Mouse (Mus musculus): ENCODE results near the gene Nsa2. TPM values are rescaled to one million over a fixed set of nuclear protein-coding genes. Genes with fewer than 3 reads are reported as not detected.
"Not testable (repeated sequence)": the region's sequence is repeated elsewhere in the genome, so short reads cannot be mapped to it uniquely, and the experiment has no call there.

Gene Nsa2
- total and polyA plus RNA-seq, 3 experiments = 14.9 to 45.0 (median 42.0) TPM

- intact Hi-C loops (cut with DNase I); H3K4me3 ChIP-seq; DNase-seq; H3K79me2 ChIP-seq (replicated peaks; ENCODE audit: control insufficient read depth, insufficient read depth, low read length); H3K27me3 ChIP-seq (ENCODE audit: control insufficient read depth, insufficient read depth, low read length); H3K9ac ChIP-seq (ENCODE audit: low read depth, low read length); H3K4me1 ChIP-seq (ENCODE audit: control insufficient read depth, insufficient read depth, low read length); H3K27ac ChIP-seq; H3K36me3 ChIP-seq (ENCODE audit: control insufficient read depth, insufficient read depth, low read length): not testable (repeated sequence)
- 65% methylated on average over 4 of the region's 4 CpGs for WGBS
Observed at GRCm38 (mm10) chr13:97129654-97130053, 8.1 kb downstream of the Nsa2 start.

- Histone ChIP-seq H3K27ac (no peak overlapping the region), H3K9ac (ENCODE audit: low read depth, low read length) (no peak overlapping the region), H3K27me3 (ENCODE audit: control insufficient read depth, insufficient read depth, low read length) (0 out of 2 replicates have a peak, but pooled peaks cover 1% of the 10 kb centered on the region), H3K79me2 (replicated peaks; ENCODE audit: control insufficient read depth, insufficient read depth, low read length) (no peaks in the 10 kb centered on the region), H3K36me3 (ENCODE audit: control insufficient read depth, insufficient read depth, low read length) (no peaks in the 10 kb centered on the region), H3K4me1 (ENCODE audit: control insufficient read depth, insufficient read depth, low read length) (no peaks in the 10 kb centered on the region), H3K4me3 (no peak overlapping the region)
- no peak for TF ChIP-seq CTCF (IDR thresholded peaks at IDR 0.05)
- no peak for TF ChIP-seq EP300 (IDR thresholded peaks at IDR 0.05; ENCODE audit: insufficient read depth, low read depth, low read length)
- no peak for TF ChIP-seq POLR2A (IDR thresholded peaks at IDR 0.05; ENCODE audit: insufficient read depth, low read depth, low read length)
- WGBS = 80% methylated on average over 3 of the region's 3 CpGs
- no peak for DNase-seq
- intact Hi-C loops (cut with DNase I) = no loop called here
Observed at GRCm38 (mm10) chr13:97121341-97121740, 16.4 kb downstream of the Nsa2 start.

GRCm38 (mm10) chr13:97109046-97109445 is 28.7 kb downstream of the Nsa2 start:
- Histone ChIP-seq H3K79me2 (replicated peaks; ENCODE audit: control insufficient read depth, insufficient read depth, low read length) (no peaks in the 10 kb centered on the region), H3K9ac (ENCODE audit: low read depth, low read length) (no peak overlapping the region), H3K4me3 (no peak overlapping the region), H3K27ac (no peak overlapping the region), H3K36me3 (ENCODE audit: control insufficient read depth, insufficient read depth, low read length) (no peaks in the 10 kb centered on the region), H3K4me1 (ENCODE audit: control insufficient read depth, insufficient read depth, low read length) (no peaks in the 10 kb centered on the region), H3K27me3 (ENCODE audit: control insufficient read depth, insufficient read depth, low read length) (no peaks in the 10 kb centered on the region)
- intact Hi-C loops (cut with DNase I) = no loop called here
- no peak for DNase-seq
- WGBS = 66% methylated on average over 4 of the region's 4 CpGs
- TF ChIP-seq POLR2A (IDR thresholded peaks at IDR 0.05; ENCODE audit: insufficient read depth, low read depth, low read length) (no peak), CTCF (IDR thresholded peaks at IDR 0.05) (no peak), EP300 (IDR thresholded peaks at IDR 0.05; ENCODE audit: insufficient read depth, low read depth, low read length) (no peak)

- H3K27me3 ChIP-seq (ENCODE audit: control insufficient read depth, insufficient read depth, low read length); H3K27ac ChIP-seq; DNase-seq; H3K36me3 ChIP-seq (ENCODE audit: control insufficient read depth, insufficient read depth, low read length); H3K79me2 ChIP-seq (replicated peaks; ENCODE audit: control insufficient read depth, insufficient read depth, low read length); intact Hi-C loops (cut with DNase I); H3K4me1 ChIP-seq (ENCODE audit: control insufficient read depth, insufficient read depth, low read length); H3K4me3 ChIP-seq; H3K9ac ChIP-seq (ENCODE audit: low read depth, low read length): not testable (repeated sequence)
- 95% methylated on average over 4 of the region's 4 CpGs for WGBS
Observed at GRCm38 (mm10) chr13:97107721-97108120, 30.0 kb downstream of the Nsa2 start.

GRCm38 (mm10) chr13:97104996-97105395 is 32.7 kb downstream of the Nsa2 start:
- Histone ChIP-seq H3K4me3 (no peak overlapping the region), H3K27ac (no peak overlapping the region), H3K4me1 (ENCODE audit: control insufficient read depth, insufficient read depth, low read length) (no peaks in the 10 kb centered on the region), H3K36me3 (ENCODE audit: control insufficient read depth, insufficient read depth, low read length) (no peaks in the 10 kb centered on the region), H3K27me3 (ENCODE audit: control insufficient read depth, insufficient read depth, low read length) (no peaks in the 10 kb centered on the region), H3K9ac (ENCODE audit: low read depth, low read length) (no peak overlapping the region), H3K79me2 (replicated peaks; ENCODE audit: control insufficient read depth, insufficient read depth, low read length) (no peaks in the 10 kb centered on the region)
- TF ChIP-seq POLR2A (IDR thresholded peaks at IDR 0.05; ENCODE audit: insufficient read depth, low read depth, low read length) (no peak), CTCF (IDR thresholded peaks at IDR 0.05) (no peak), EP300 (IDR thresholded peaks at IDR 0.05; ENCODE audit: insufficient read depth, low read depth, low read length) (no peak)
- WGBS = 78% methylated on average over 7 of the region's 7 CpGs
- DNase-seq = no peak
- intact Hi-C loops (cut with DNase I) = no loop called here

GRCm38 (mm10) chr13:97099187-97099852 is 38.4 kb downstream of the Nsa2 start, which contains the start of gene Gm6169:
TSS of gene Gm6169 (minus strand) at chr13:97099237.
- no peaks in the 10 kb centered on the region for H3K4me1 ChIP-seq (ENCODE audit: control insufficient read depth, insufficient read depth, low read length)
- intact Hi-C loops (cut with DNase I) = no loop called here
- DNase-seq = no peak
- TF ChIP-seq POLR2A (IDR thresholded peaks at IDR 0.05; ENCODE audit: insufficient read depth, low read depth, low read length) = no peak
- peak; percentile 61 for TF ChIP-seq CTCF (IDR thresholded peaks at IDR 0.05)
- no peak for TF ChIP-seq EP300 (IDR thresholded peaks at IDR 0.05; ENCODE audit: insufficient read depth, low read depth, low read length)
- H3K79me2 ChIP-seq (replicated peaks; ENCODE audit: control insufficient read depth, insufficient read depth, low read length) = no peaks in the 10 kb centered on the region
- no peaks in the 10 kb centered on the region for H3K27me3 ChIP-seq (ENCODE audit: control insufficient read depth, insufficient read depth, low read length)
- WGBS = 65% methylated on average over 22 of the region's 22 CpGs
- no peak within 1 kb of the TSS for H3K27ac ChIP-seq
- H3K9ac ChIP-seq (ENCODE audit: low read depth, low read length) = no peak within 1 kb of the TSS
- H3K4me3 ChIP-seq = no peak within 1 kb of the TSS
- H3K36me3 ChIP-seq (ENCODE audit: control insufficient read depth, insufficient read depth, low read length) = no peaks in the 10 kb centered on the region

Measured in heart, adult 2 months (tissue).